Mouse (Mus musculus) heart, postnatal 0 days (tissue): ENCODE measurements around the gene Mydgf. TPM values are rescaled to one million over a fixed set of nuclear protein-coding genes. Genes with fewer than 3 reads are reported as not detected.

Experiments
- ATAC-seq: fragments of 200-750 bp; cut with Nextera tagmentation; 2 replicates; pipeline ENCODE4 v1.8.0; 2017; ENCODE audit warnings: low read depth, moderate number of reproducible peaks, moderate library complexity; ENCODE audit not compliant: insufficient read depth
- DNase-seq: peaks from one replicate; pipeline ENCODE4 v3.0.0-alpha.2; 2016; ENCODE audit warnings: low spot score
- H3K27ac ChIP-seq: fragments of 300-500 bp; sonication (generic); 2 replicates; pipeline ENCODE4 v1.5.1; 2014; ENCODE audit warnings: low read depth, mild to moderate bottlenecking
- H3K27me3 ChIP-seq: fragments of 300-500 bp; sonication (generic); 2 replicates; pipeline ENCODE4 v1.6.1; 2014; ENCODE audit warnings: low read length, mixed read lengths; ENCODE audit not compliant: control insufficient read depth, insufficient read depth
- H3K36me3 ChIP-seq: fragments of 300-500 bp; sonication (generic); replicated peaks from 2 replicates; pipeline ENCODE4 v1.6.1; 2014; ENCODE audit warnings: low read length, mixed read lengths; ENCODE audit not compliant: control insufficient read depth, insufficient read depth
- H3K4me1 ChIP-seq: fragments of 300-500 bp; sonication (generic); 2 replicates; pipeline ENCODE4 v1.6.1; 2014; ENCODE audit warnings: antibody characterized with exemption; ENCODE audit not compliant: control insufficient read depth, insufficient read depth
- H3K4me2 ChIP-seq: fragments of 300-500 bp; sonication (generic); 2 replicates; pipeline ENCODE4 v1.6.1; 2014; ENCODE audit warnings: low read depth, mild to moderate bottlenecking, low read length, moderate library complexity
- H3K4me3 ChIP-seq: fragments of 300-500 bp; sonication (generic); 2 replicates; pipeline ENCODE4 v1.5.1; 2014; ENCODE audit warnings: low read depth, low read length
- H3K9ac ChIP-seq: fragments of 300-500 bp; sonication (generic); replicated peaks from 2 replicates; pipeline ENCODE4 v1.6.1; 2014; ENCODE audit warnings: low read depth, low read length, mixed read lengths
- H3K9me3 ChIP-seq: fragments of 300-500 bp; sonication (generic); replicated peaks from 2 replicates; pipeline ENCODE4 v1.6.1; 2016; ENCODE audit warnings: low read length; ENCODE audit not compliant: control insufficient read depth
- CTCF ChIP-seq: IDR thresholded peaks from 2 replicates; pipeline ENCODE4 v1.5.1; 2016; ENCODE audit warnings: antibody characterized with exemption, control low read depth, low read depth
- EP300 ChIP-seq: IDR thresholded peaks from 2 replicates; pipeline ENCODE4 v1.6.1; 2016; ENCODE audit warnings: antibody characterized with exemption, low read depth
- WGBS: fragments of 180-500 bp; shearing (Covaris S2); extraction: QIAGEN DNeasy Blood & Tissue Kit; methylation state at CpG from one replicate; pipeline ENCODE4 v1.1.7; 2014; 5-methylcytosine and 5-hydroxymethylcytosine counted together
- polyA plus RNA-seq: library from polyadenylated mRNA; unstranded; fragments of >200 nt; fragmentation: Nextera tagmentation; extraction: Ambion mirVana; gene quantifications from 2 replicates; pipeline ENCODE4 v1.2.1, GENCODE M21; 2015
- total RNA-seq: library from RNA; depleted of rRNA; stranded (reverse); fragments of >200 nt; gene quantifications from 2 replicates; pipeline ENCODE4 v1.2.3, GENCODE M21; 2014; ENCODE audit warnings: low replicate concordance

Gene Mydgf
- total and polyA plus RNA-seq, 2 experiments from 2014 or later, result 42.9 to 52.0 TPM

DNA sequence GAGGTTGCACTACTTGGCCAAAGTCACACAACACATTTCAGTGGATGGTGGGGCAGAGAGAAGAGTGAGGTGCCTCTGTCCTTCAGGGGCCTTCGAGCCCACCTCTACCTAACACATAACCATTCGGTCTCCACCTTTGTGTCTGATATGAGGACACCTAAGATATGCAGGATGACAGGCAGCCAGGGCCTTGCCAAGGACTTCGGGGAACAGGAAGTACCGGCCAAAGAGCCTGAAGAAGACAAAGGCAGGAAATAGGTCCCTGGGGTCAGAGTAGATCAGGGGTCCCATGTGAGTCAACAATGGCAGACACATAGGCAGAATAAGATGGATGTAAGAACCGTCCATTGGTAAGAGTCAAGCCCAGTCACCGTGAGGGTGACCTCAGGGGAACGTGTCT lies 47.2 kb downstream of the Mydgf start:
- H3K4me3 ChIP-seq, result no peak overlapping the region
- no peak overlapping the region for H3K9ac ChIP-seq
- no peaks in the 10 kb centered on the region for H3K36me3 ChIP-seq
- 66% methylated on average over 7 of the region's 7 CpGs for WGBS
- no peak for DNase-seq
- H3K27me3 ChIP-seq, result peaks cover 43% of the 10 kb centered on the region
- H3K4me2 ChIP-seq, result no peak overlapping the region
- no peak overlapping the region for H3K27ac ChIP-seq
- no peaks in the 10 kb centered on the region for H3K9me3 ChIP-seq
- no peak for ATAC-seq
- no peak for TF ChIP-seq EP300
- no peak for TF ChIP-seq CTCF
- peaks cover 15% of the 10 kb centered on the region for H3K4me1 ChIP-seq

DNA sequence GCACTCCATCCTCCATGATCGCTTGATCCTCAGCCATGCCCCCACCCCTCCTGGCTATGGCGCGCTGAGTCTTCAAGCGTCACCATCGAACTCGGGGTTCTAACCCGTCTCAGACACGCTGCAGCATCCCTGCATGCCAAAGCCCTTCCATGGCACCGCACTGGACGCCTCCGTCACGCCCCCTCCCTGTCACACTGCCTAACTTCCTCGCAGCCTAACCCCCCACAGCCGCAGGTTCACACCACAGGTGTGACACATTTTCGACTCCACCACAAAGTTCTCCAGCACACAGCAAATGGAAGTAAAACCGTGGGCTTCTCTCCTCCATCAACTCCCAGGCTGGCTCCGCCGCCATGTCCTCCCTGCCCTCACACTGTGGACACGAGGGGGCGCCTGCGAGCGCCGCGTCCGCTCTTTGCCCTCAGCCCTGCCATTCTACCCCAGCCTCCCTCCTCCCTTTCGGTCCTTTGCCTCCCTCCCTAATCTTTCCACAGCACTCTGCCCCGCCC lies 49.2 kb downstream of the Mydgf start:
- DNase-seq (peak; percentile 37), ATAC-seq (no peak)
- H3K27ac ChIP-seq, result peak overlapping the region; percentile 85

DNA sequence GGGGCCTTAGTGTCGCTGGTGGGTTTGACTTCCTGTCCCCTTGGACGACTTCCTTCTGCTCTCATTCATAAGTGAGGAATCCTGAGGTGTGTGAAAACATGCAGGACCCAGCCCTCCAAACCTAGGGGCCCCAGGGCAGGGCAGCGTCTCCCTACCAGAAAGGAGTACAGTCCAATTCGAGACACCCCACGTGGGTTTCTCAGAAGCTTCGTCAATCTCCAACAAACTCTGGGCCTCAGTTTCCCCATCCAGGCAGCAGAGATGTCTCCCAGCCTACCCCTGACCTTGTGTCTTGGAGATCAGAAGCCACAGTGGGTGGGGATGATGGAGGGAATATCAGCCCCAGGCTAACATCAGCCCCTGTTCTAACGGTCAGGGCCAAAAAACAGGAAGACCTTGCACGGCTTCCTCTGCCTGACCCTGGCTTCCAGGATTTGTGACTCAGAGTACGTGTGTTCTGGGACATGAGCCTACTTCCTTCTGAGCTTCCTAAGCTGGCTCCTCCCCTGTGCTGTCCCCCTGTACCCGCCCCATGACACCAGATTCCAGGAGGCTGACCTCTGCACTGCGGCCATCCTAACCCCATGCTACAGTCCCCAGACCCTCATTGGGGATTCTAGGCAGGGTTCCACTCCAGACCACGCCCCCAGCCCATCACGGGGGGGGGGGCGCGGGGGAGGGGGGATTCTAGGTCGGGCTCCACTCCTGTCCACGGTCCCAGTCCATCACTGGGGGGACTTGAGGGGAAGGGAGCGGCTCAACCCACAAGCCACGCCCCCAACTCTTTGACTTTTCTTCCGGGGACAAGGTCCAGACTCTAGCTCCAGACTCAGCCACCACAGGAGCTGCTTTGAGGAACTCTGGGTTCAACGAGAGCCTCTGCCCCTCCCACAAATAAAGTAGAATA lies 50.0 kb downstream of the Mydgf start:
- no peaks in the 10 kb centered on the region for H3K36me3 ChIP-seq
- H3K27ac ChIP-seq, result peak overlapping the region; percentile 85
- peaks cover 10% of the 10 kb centered on the region for H3K4me1 ChIP-seq
- H3K27me3 ChIP-seq, result peaks cover 14% of the 10 kb centered on the region
- DNase-seq (peak; percentile 79), ATAC-seq (peak; percentile 77)
- H3K9me3 ChIP-seq, result 0 out of 2 replicates have a peak, but pooled peaks cover 5% of the 10 kb centered on the region
- peak overlapping the region; percentile 37; the same call in 1 of the 2 replicates for H3K9ac ChIP-seq
- peak overlapping the region; percentile 63 for H3K4me2 ChIP-seq
- peak overlapping the region; percentile 32 for H3K4me3 ChIP-seq
- TF ChIP-seq CTCF, result no peak
- peak; percentile 73; the same call in 1 of the 2 replicates for TF ChIP-seq EP300
- 19% methylated on average over 18 of the region's 21 CpGs for WGBS

More for the DNA sequence above, 49.2 kb downstream of the Mydgf start:
- 1% methylated on average over 27 of the region's 27 CpGs for WGBS
- peak; percentile 67 for TF ChIP-seq CTCF
- no peak for TF ChIP-seq EP300
- H3K36me3 ChIP-seq, result no peaks in the 10 kb centered on the region
- H3K4me2 ChIP-seq, result peak overlapping the region; percentile 63
- no peak overlapping the region for H3K9ac ChIP-seq
- peaks cover 11% of the 10 kb centered on the region for H3K4me1 ChIP-seq
- 0 out of 2 replicates have a peak, but pooled peaks cover 5% of the 10 kb centered on the region for H3K9me3 ChIP-seq
- peaks cover 22% of the 10 kb centered on the region for H3K27me3 ChIP-seq
- peak overlapping the region; percentile 32 for H3K4me3 ChIP-seq

DNA sequence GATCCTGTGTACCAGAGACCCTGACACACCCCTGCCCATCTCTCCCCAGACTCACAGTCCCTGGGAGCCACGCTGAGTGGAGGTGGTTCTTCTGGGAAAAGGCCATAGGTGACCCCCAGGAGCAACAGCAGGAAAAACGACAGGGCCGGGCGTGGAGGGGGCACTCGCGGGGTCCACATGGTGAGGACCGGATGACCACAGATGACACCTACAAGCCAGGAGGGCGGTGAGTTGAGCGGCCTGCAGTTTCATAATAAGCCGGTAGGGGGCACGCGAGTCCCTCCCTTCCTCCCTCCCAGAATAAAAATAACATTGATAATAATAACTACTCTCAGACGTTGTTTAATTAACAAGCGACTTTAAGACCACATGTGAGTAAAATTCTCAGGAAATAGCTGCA lies 51.1 kb downstream of the Mydgf start:
- no peak overlapping the region for H3K27ac ChIP-seq
- DNase-seq (peak; percentile 67), ATAC-seq (no peak)
- peaks cover 10% of the 10 kb centered on the region; the same call in 1 of the 2 replicates for H3K4me1 ChIP-seq
- TF ChIP-seq CTCF, result peak; percentile 75
- no peak for TF ChIP-seq EP300
- 4% methylated on average over 14 of the region's 14 CpGs for WGBS
- no peaks in the 10 kb centered on the region for H3K36me3 ChIP-seq
- H3K27me3 ChIP-seq, result 0 out of 2 replicates have a peak, but pooled peaks cover 6% of the 10 kb centered on the region
- no peak overlapping the region for H3K9ac ChIP-seq
- H3K4me2 ChIP-seq, result peak overlapping the region; percentile 29; the same call in 1 of the 2 replicates
- H3K9me3 ChIP-seq, result 0 out of 2 replicates have a peak, but pooled peaks cover 5% of the 10 kb centered on the region
- peak overlapping the region; percentile 1; the same call in 1 of the 2 replicates for H3K4me3 ChIP-seq

DNA sequence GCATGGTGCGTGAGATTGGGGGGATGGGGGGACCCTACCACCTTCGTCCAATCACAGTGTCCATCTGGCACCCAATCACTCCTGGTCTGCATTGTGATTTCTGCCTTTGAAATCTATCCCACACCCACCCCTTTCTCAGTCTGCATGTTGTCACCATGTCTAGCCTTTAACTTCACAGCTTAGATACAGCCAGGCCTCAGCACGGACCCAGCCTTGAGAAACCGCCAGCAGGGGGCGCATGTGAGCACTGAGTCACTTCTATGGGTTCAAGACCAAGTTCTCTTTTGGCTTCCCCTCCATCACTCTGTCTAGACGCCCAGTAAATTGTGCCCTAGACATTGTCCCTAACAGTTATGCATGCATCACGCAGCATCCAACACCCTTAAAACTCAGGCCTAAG lies 51.9 kb downstream of the Mydgf start:
- Histone ChIP-seq H3K27me3 (0 out of 2 replicates have a peak, but pooled peaks cover 6% of the 10 kb centered on the region), H3K9ac (no peak overlapping the region), H3K27ac (no peak overlapping the region), H3K9me3 (0 out of 2 replicates have a peak, but pooled peaks cover 5% of the 10 kb centered on the region), H3K36me3 (no peaks in the 10 kb centered on the region), H3K4me1 (peaks cover 10% of the 10 kb centered on the region; the same call in 1 of the 2 replicates), H3K4me3 (no peak overlapping the region), H3K4me2 (no peak overlapping the region)
- 43% methylated on average over 7 of the region's 7 CpGs for WGBS
- peak; percentile 51 for TF ChIP-seq CTCF
- TF ChIP-seq EP300, result no peak
- ATAC-seq, result no peak
- DNase-seq, result no peak
